Mouse (Mus musculus) lung, embryonic 15.5 days (tissue): Measurements from ENCODE around the gene Arrdc5. TPM values are rescaled to one million over a fixed set of nuclear protein-coding genes. Genes with fewer than 3 reads are reported as not detected.

Source experiments
- ATAC-seq: fragments of 200-750 bp; cut with Nextera tagmentation; 2 replicates; pipeline ENCODE4 v1.8.0; 2017; ENCODE audit warnings: moderate number of reproducible peaks, borderline replicate concordance; ENCODE audit not compliant: low FRiP score, low TSS enrichment; ENCODE audit errors: extremely low read depth
- H3K27ac ChIP-seq: fragments of 300-500 bp; sonication (generic); 2 replicates; pipeline ENCODE4 v1.5.1; 2015; ENCODE audit warnings: moderate library complexity, mild to moderate bottlenecking, inconsistent platforms
- H3K27me3 ChIP-seq: fragments of 300-500 bp; sonication (generic); 2 replicates; pipeline ENCODE4 v1.6.1; 2015; ENCODE audit warnings: inconsistent platforms
- H3K36me3 ChIP-seq: fragments of 300-500 bp; sonication (generic); 2 replicates; pipeline ENCODE4 v1.6.1; 2015; ENCODE audit warnings: inconsistent platforms
- H3K4me1 ChIP-seq: fragments of 300-500 bp; sonication (generic); 2 replicates; pipeline ENCODE4 v1.6.1; 2015; ENCODE audit warnings: inconsistent platforms
- H3K4me2 ChIP-seq: fragments of 300-500 bp; sonication (generic); 2 replicates; pipeline ENCODE4 v1.6.1; 2015; ENCODE audit warnings: inconsistent platforms, mild to moderate bottlenecking, moderate library complexity
- H3K4me3 ChIP-seq: fragments of 300-500 bp; sonication (generic); 2 replicates; pipeline ENCODE4 v1.5.1; 2015; ENCODE audit warnings: mild to moderate bottlenecking, inconsistent platforms
- H3K9ac ChIP-seq: fragments of 300-500 bp; sonication (generic); 2 replicates; pipeline ENCODE4 v1.6.1; 2015; ENCODE audit warnings: inconsistent platforms
- H3K9me3 ChIP-seq: fragments of 300-500 bp; sonication (generic); 2 replicates; pipeline ENCODE4 v1.6.1; 2016; ENCODE audit warnings: inconsistent platforms
- WGBS: fragments of 180-500 bp; shearing (Covaris S2); methylation state at CpG from one replicate; pipeline ENCODE4 v1.1.7; 2015; 5-methylcytosine and 5-hydroxymethylcytosine counted together
- polyA plus RNA-seq: library from polyadenylated mRNA; unstranded; fragments of >200 nt; fragmentation: Nextera tagmentation; extraction: Ambion mirVana; gene quantifications from 2 replicates; pipeline ENCODE4 v1.2.1, GENCODE M21; 2015

Arrdc5 gene
- polyA plus RNA-seq, 1 experiment from 2014 or later = not detected

DNA sequence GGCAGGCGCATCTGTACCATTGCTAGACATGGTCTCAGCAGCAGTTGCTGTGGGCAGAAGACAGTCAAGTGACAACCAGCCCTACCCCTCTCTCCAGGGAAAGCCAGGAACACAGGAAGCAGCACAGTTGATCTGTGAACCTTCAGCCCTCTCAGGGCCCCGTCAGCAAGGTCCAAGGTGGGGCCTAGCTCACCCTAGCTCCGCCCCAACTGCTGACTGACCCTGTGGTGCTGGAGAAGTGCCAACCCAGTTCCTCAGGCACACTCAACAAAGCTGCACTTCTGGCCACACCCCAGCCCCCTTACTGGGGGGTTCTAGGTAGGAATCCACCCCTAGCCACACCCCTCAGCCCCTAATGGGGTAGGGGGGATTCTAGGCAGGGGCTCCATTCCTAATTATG is 12.3 kb downstream of the Arrdc5 start:
- peak overlapping the region; percentile 44 for H3K4me2 ChIP-seq
- no peak overlapping the region for H3K9ac ChIP-seq
- peak overlapping the region; percentile 12; the same call in 1 of the 2 replicates for H3K4me3 ChIP-seq
- no peaks in the 10 kb centered on the region for H3K27me3 ChIP-seq
- H3K27ac ChIP-seq = peak overlapping the region; percentile 97
- ATAC-seq = no peak
- H3K4me1 ChIP-seq = peaks cover 44% of the 10 kb centered on the region
- no peaks in the 10 kb centered on the region for H3K9me3 ChIP-seq
- peaks cover 34% of the 10 kb centered on the region for H3K36me3 ChIP-seq
- WGBS = 30% methylated on average over 3 of the region's 3 CpGs

DNA sequence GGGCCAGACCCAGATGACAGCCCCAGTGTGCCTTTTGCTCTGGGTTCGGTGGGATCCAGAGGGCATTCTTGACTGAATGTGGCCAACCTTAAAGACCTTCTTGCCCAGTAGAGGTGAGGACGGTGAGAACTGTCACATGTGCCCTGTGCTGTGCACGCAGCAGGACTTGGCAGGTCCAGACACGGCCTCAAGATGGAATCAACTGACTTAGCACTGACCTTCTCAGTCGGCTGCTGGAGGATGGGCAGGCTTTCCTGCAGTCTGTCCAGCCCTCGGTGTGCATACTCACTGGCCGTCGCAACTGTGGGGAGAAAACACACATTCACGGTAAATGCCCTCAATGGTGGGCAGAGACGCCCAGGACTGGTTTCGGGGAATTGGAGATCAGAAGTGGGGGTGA is 14.1 kb downstream of the Arrdc5 start:
- Histone ChIP-seq H3K27ac (no peak overlapping the region), H3K9ac (no peak overlapping the region), H3K4me2 (no peak overlapping the region), H3K4me1 (peaks cover 38% of the 10 kb centered on the region), H3K27me3 (no peaks in the 10 kb centered on the region), H3K9me3 (no peaks in the 10 kb centered on the region), H3K36me3 (peaks cover 47% of the 10 kb centered on the region), H3K4me3 (no peak overlapping the region)
- WGBS = 92% methylated on average over 11 of the region's 11 CpGs
- no peak for ATAC-seq

DNA sequence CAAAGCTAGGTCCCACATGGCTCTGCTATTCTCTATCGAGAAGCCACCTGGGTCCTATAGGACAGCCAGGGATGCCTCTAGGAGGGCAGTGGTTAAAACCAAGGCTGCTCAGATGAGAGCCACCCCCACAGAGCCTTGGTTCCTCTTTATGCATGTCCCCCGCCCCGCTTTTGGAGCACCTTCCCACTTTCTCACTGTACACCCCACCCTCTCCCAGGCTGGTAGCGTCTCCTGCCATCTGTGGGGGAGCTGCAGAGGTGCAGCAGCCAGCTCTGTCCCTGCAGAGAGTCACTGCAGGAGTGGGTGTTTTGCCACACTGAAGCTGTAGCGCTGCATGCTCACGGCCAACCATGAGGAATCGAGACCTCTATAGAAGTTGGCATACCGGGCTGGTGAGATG is 16.8 kb downstream of the Arrdc5 start:
- 89% methylated on average over 8 of the region's 8 CpGs for whole genome bisulfite sequencing
- Histone ChIP-seq H3K4me1 (peaks cover 17% of the 10 kb centered on the region), H3K4me3 (no peak overlapping the region), H3K27ac (no peak overlapping the region), H3K4me2 (no peak overlapping the region), H3K9ac (no peak overlapping the region), H3K27me3 (no peaks in the 10 kb centered on the region), H3K36me3 (peaks cover 66% of the 10 kb centered on the region), H3K9me3 (no peaks in the 10 kb centered on the region)
- no peak for ATAC-seq

DNA sequence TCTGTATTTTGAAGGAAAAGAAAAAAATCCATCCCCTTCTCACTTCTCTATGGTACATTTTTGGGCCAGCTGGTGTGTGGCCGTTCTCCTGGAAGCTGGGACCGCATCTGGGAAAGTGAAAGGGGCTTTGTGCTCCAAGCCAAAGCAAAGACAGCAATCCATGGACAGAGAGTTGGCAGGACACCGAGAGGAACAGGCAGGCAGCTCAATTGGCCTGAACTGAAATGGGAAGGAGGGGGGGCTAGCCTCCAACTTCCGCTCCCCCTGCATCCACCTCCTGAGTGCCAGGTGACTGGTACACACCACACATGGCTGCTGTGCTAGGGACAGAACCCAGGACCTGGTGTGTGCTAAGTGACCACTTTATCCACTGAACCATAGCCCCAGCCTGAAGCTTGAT is 17.3 kb downstream of the Arrdc5 start:
- 85% methylated on average over 4 of the region's 4 CpGs for WGBS

DNA sequence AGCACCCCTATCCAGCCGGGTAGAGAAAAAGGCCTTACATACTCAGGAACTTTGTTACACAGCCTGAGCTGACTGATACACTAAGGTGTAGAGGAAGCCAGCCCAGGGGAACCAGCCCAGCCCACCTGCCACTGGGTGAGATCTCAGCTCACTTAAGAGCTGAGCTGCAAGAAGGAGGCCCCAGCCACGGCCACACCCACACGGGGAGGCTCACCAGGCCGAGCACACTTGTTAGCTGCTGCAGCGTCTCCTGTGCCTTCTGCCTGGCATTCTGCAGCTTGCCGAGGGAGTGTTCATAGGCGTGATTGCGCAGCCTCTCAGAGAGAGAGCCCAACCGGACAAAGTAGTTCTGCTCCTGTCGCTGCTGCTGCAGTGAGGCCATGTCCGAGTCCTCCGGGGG is 18.9 kb downstream of the Arrdc5 start:
- no peak for ATAC-seq
- Histone ChIP-seq H3K36me3 (peaks cover 63% of the 10 kb centered on the region), H3K9ac (no peak overlapping the region), H3K4me1 (peaks cover 12% of the 10 kb centered on the region), H3K27me3 (no peaks in the 10 kb centered on the region), H3K4me3 (no peak overlapping the region), H3K27ac (no peak overlapping the region), H3K4me2 (no peak overlapping the region), H3K9me3 (no peaks in the 10 kb centered on the region)
- WGBS = 89% methylated on average over 12 of the region's 12 CpGs

More for the DNA sequence above, 17.3 kb downstream of the Arrdc5 start:
- Histone ChIP-seq H3K27ac (no peak overlapping the region), H3K4me1 (peaks cover 14% of the 10 kb centered on the region), H3K4me2 (no peak overlapping the region), H3K27me3 (no peaks in the 10 kb centered on the region), H3K9ac (no peak overlapping the region), H3K36me3 (peaks cover 67% of the 10 kb centered on the region), H3K9me3 (no peaks in the 10 kb centered on the region), H3K4me3 (no peak overlapping the region)
- no peak for ATAC-seq

DNA sequence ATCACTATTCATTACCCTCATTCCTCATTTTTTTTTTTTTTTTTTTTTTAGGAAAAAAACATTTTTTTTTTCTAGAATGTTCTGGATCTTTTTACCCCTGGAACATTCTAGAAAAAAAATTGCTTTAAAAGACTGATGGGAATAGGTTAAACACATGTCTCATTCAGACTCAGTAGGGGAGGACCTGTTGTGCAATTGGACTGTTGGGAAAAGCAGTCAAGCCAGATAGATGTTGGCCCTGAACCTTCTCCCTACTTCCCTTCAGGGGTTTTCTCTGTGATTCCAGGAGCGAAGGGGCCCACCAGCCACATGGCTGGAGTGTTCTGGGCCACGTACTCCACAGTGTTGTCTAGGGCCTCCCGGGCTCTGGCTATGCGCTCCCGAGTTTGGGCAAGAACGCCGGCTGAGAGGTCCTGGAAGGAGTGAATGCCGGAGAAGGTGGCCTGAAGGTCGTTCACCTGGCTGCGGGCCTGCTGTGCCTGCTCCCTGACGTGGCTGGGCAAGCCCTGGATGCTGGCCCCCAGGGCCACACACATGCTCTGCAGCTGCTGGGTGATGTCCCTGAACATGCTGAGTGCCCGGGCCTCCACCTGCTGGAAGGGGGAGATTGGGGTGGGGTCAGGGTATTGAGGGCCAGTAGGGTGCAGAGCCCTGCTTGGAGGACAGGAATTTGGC is 20.5 kb downstream of the Arrdc5 start:
- Histone ChIP-seq H3K4me1 (peaks cover 18% of the 10 kb centered on the region), H3K27ac (no peak overlapping the region), H3K9ac (no peak overlapping the region), H3K4me2 (no peak overlapping the region), H3K27me3 (no peaks in the 10 kb centered on the region), H3K4me3 (no peak overlapping the region), H3K36me3 (peaks cover 47% of the 10 kb centered on the region), H3K9me3 (no peaks in the 10 kb centered on the region)
- WGBS = 90% methylated on average over 12 of the region's 12 CpGs
- no peak for ATAC-seq

DNA sequence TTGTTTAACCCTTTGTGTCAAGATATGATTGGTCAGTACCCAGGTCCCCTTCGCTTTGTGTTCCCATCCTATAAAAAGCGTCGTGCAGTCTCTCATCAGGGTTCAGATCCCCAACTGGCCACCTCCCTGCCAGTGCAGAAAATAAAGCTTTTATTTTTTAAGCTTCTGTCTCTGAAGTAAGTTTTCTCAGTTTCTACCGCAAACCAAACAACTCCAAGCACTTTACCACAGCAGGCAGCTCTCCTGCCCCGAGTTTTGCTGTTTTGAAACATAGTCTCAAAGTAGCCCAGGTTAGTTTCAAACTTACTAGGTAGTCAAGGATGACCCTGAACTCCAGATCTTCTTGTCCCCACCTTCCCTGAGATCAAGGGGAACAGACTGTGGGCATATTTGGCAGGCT is 21.7 kb downstream of the Arrdc5 start:
- H3K4me3 ChIP-seq = no peak overlapping the region
- no peak overlapping the region for H3K27ac ChIP-seq
- no peaks in the 10 kb centered on the region for H3K27me3 ChIP-seq
- H3K4me2 ChIP-seq = no peak overlapping the region
- H3K36me3 ChIP-seq = peaks cover 42% of the 10 kb centered on the region
- WGBS = 86% methylated on average over 5 of the region's 5 CpGs
- no peak overlapping the region for H3K9ac ChIP-seq
- ATAC-seq = no peak
- H3K4me1 ChIP-seq = peaks cover 26% of the 10 kb centered on the region
- H3K9me3 ChIP-seq = no peaks in the 10 kb centered on the region

DNA sequence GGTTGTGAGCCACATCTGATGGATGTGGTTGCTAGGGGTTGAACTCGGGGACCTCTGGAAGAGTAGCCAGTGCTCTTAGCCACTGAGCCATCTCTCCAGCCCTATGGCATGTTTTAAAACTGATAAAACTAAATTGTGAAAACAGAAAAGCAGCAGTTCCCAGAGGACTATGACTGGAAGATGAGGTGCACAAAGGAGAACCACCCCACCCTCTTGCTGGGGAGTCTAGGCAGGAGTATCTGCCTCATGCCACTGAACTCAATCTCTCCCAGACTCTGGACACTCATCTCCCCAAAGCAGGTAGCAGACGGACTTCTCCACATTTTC is 22.6 kb downstream of the Arrdc5 start:
- no peaks in the 10 kb centered on the region for H3K9me3 ChIP-seq
- H3K4me3 ChIP-seq = no peak overlapping the region
- WGBS = 27% methylated on average over 2 of the region's 2 CpGs
- peaks cover 35% of the 10 kb centered on the region for H3K36me3 ChIP-seq
- H3K27ac ChIP-seq = peak overlapping the region; percentile 94
- no peak overlapping the region for H3K9ac ChIP-seq
- H3K4me1 ChIP-seq = peaks cover 34% of the 10 kb centered on the region
- no peaks in the 10 kb centered on the region for H3K27me3 ChIP-seq
- no peak for ATAC-seq
- peak overlapping the region; percentile 75 for H3K4me2 ChIP-seq

DNA sequence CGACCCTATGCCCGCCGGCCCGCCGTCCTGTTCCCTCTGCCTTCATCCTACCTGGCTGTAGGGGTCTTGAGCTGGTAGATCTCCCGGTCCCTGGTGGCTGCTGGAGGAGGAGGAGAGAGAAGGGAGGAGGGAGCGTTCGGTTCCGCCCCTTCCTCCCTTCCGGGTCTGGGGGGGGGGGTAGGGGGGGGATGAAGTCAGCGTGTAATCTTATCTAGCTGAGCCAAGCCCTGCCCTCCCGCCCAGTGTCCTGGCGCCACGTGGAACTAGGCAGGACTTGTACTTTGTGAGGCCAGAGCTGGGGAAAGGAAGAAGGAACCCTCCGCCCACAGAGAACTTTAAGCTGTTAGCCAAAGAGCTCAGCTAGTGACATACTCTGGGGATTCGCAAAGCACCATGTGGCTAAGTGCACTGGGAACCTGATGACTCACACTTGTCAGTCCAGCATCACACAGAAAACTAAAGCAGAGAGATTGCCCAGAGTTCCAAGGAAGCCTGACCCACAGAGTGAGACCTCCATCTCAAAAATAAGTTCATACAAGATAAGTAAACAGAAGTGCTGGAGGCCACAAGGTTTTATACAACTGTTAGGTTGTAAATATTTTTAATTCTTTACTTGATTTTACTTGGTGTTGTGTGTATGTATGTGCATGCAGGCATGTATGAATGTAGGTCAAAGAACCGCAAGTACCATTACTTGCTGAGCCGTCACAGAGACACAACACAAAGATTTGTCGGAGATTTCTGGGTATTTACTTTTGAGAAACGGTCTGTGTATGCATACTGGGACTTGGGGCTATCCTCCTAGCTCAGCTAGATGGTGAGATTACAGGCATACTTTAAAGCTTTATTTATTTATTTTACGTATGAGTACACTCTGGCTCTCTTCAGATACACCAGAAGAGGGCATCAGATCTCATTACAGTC is 23.2 kb downstream of the Arrdc5 start, which contains the start of gene Ticam1:
Gene Ticam1 (minus strand): TSS at position 144 of the 924 bp plus-strand sequence.
- Histone ChIP-seq H3K4me2 (peak within 1 kb of the TSS; percentile 75), H3K27ac (peak within 1 kb of the TSS; percentile 94), H3K27me3 (no peaks in the 10 kb centered on the region), H3K4me1 (peaks cover 36% of the 10 kb centered on the region), H3K9me3 (no peaks in the 10 kb centered on the region), H3K36me3 (peaks cover 36% of the 10 kb centered on the region), H3K9ac (peak within 1 kb of the TSS; percentile 61), H3K4me3 (peak within 1 kb of the TSS; percentile 57)
- 2% methylated on average over 19 of the region's 21 CpGs for WGBS
- ATAC-seq = peak; percentile 93

DNA sequence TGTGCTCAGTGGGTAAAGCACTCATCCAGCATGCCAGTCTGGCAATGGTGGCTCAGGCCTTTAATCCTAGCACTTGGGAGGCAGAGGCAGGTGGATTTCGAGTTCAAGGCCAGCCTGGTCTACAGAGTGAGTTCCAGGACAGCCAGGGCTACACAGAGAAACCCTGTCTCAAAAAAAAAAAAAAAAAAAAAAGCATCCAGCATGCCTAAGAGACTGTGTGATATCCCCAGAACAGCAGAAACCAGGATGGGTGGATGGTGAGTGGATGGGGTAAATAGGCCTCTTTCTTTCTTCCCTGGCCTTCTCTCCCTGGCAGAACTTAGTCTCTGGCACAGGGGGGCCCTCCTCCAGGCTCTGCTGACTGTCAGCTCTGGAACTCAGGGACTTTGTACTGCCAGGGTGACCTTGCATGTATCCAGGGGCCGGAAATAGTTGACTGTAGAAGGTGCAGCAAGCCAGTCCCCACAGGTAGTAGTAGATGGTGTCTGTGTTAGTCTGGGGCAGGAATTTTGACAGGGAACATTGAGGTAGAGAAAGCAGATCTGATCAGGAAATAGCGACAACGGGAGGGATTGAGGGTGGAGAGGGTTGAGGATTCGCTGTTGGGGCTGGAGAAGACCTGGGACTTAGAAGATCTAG is 24.1 kb downstream of the Arrdc5 start:
- peak; percentile 1; the same call in 1 of the 2 replicates for ATAC-seq
- Histone ChIP-seq H3K27ac (peak overlapping the region; percentile 94), H3K9me3 (no peaks in the 10 kb centered on the region), H3K9ac (peak overlapping the region; percentile 61), H3K4me3 (peak overlapping the region; percentile 57), H3K4me2 (peak overlapping the region; percentile 75), H3K27me3 (no peaks in the 10 kb centered on the region), H3K4me1 (peaks cover 36% of the 10 kb centered on the region), H3K36me3 (peaks cover 35% of the 10 kb centered on the region)
- WGBS = 26% methylated on average over 5 of the region's 5 CpGs

DNA sequence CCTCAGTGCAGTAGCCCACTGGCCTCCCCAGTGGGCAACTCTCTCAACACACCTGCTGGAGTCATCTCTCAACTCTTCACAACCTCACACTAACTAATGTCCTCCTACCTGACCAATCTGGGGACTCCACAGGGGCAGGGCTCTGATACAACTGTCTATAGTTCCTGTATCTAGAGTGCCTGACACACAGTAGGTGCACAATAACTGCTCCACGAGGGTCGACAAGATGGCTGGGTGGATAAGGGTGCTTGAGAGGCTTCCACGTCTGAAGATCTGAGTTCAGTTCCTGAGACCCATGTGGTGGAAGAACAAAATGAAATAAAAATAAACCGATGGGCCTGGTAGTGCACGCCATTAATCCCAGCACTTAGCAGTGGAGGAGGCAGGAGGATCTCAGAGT is 26.1 kb downstream of the Arrdc5 start:
- Histone ChIP-seq H3K4me2 (no peak overlapping the region), H3K9me3 (no peaks in the 10 kb centered on the region), H3K9ac (no peak overlapping the region), H3K27ac (no peak overlapping the region), H3K27me3 (no peaks in the 10 kb centered on the region), H3K4me1 (peaks cover 36% of the 10 kb centered on the region), H3K4me3 (no peak overlapping the region), H3K36me3 (peaks cover 28% of the 10 kb centered on the region)
- WGBS = 80% methylated on average over 5 of the region's 5 CpGs
- no peak for ATAC-seq

DNA sequence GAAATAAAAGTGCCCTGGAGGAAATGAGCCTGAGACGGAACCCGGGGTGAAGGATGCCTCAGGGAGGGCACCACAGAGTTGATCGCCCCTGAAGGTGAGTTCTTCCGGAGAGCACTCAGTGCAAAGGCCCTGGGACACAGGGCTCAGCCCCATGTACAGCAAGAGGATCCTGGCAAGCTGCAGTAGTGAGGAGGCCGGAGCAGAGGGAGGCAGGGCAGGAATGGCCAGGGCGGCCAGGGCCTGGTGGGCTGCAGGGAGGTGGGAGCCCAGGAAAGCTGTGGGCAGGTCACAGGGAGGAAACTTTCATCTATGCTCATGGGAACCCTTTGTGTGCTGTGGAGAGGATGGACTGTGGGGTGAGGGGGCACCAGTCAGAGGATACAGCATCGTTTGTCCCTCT is 26.6 kb downstream of the Arrdc5 start:
- Histone ChIP-seq H3K9ac (no peak overlapping the region), H3K27me3 (no peaks in the 10 kb centered on the region), H3K36me3 (peaks cover 25% of the 10 kb centered on the region), H3K4me1 (peaks cover 36% of the 10 kb centered on the region), H3K27ac (no peak overlapping the region; the same call in 1 of the 2 replicates), H3K4me3 (no peak overlapping the region), H3K9me3 (no peaks in the 10 kb centered on the region), H3K4me2 (no peak overlapping the region)
- no peak for ATAC-seq
- WGBS = 75% methylated on average over 7 of the region's 7 CpGs
